Mouse (Mus musculus) CD4-positive, CD25-positive, alpha-beta regulatory T cell (primary cell): ENCODE measurements around the gene 2010003K11Rik. TPM values are rescaled to one million over a fixed set of nuclear protein-coding genes. Genes with fewer than 3 reads are reported as not detected.

ENCODE experiments used
- polyA plus RNA-seq: library from polyadenylated mRNA; unstranded; fragments of 100-300 nt; shearing (Covaris generic); gene quantifications from one replicate; pipeline ENCODE4 v1.2.1, GENCODE M21; 2017

The 2010003K11Rik gene
- polyA plus RNA-seq = not detected

GRCm38 (mm10) chr19:4498062-4498933 lies at the start of gene 2010003K11Rik:
2010003K11Rik (minus strand) TSS chr19:4498583.

DNA sequence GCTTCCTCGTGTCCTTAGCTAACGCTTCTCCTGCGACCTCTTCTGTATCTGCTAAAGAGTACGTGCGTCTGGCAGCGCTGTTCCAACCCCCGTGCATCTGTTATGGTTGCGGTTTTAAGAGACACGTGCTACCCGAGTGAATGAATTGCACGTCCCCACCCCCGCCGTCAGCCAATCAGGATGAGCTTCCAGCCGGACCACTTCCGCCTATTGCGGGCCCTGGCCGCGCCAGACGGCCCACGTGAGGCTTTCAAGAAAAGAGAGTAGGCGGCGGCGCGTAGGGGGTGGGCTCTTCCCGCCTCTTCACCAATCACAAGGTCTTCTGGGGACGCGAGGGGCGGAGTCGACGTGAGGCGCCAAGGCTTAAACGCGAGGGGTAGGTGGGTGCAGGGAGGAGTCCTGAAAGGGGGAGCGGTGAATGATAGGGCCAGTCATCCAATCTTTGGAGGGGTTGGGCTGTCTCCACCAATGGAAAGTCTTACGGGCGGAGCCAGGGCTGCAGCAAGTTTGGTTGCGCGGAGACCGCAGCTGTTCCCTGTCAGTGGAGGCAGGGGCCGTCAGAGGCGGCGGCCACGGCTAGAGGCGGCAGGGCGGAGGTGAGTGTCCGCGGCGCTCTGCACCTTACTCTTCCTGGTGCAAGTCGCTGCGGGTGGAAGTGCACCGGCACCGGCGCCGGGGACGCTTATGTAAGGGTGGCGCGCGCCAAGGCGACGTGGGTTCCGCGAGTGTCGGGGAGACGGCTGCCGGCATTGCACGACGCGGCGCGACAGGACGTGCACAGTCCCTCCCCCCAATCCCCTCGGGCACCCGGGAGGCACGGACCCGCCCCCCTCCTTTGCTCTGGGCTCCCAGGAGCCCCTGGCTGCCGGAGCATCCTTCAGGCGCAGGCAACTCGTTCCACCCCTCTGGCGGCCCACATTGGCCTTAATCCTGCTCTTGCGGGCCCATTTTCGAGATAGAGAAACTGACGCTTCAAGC lies 11.9 kb upstream of the 2010003K11Rik start, which contains the start of gene Pcx:
Pcx (plus strand) TSS at position 487 of the 978 bp plus-strand sequence.

DNA sequence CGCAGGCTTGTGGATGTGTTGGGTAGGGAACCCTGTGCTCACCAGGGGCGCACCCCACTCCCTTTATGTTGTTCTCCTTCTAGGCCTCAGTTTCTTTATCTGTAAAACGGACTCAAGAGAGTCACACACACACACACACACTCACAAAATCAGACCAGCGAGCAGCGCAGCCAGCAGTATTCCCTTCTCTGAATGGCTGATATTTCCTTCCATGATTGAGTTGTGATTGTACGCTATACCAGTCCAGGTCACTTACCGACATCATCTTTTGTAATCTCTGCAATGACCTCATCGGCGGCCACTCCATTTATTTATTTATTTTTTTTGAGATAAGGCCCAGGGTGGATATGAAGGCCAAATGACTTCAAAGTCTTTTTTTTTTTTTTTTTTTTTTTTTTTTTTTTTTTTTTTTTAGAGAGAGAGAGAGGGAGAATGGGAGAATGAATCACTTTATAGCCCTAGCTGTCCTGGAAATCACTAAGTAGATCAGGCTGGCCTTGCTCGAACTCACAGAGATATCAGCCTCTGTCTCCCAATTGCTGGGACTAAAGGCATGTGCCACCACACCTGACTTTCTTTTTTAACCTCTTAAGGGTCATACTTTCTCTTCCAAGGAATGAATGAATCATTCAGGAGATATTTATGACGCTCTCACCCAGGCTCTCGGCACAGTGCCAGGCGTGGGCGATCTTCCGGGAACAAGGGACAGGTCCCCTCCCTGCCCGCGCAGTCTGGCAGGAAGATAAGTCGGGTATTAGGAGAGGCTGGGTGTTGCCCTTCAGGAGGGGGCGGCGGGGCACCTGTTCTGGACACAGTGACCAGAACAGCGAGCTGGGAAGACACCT lies 20.8 kb downstream of the 2010003K11Rik start, which contains the start of gene Syt12:
Syt12 (minus strand) TSS at position 103 of the 845 bp plus-strand sequence.

Other genes with a start within 250 kb of the 2010003K11Rik start
- gene Ssh3, start 229.4 kb downstream of the 2010003K11Rik start, polyA plus RNA-seq = 0.73 TPM
- gene Ankrd13d, start 215.4 kb downstream of the 2010003K11Rik start, polyA plus RNA-seq = 7.3 TPM
- 238 TPM for gene Grk2, start 192.4 kb downstream of the 2010003K11Rik start, polyA plus RNA-seq
- 71.8 TPM for gene Kdm2a, start 100.3 kb downstream of the 2010003K11Rik start, polyA plus RNA-seq
- gene Rhod, start 59.2 kb downstream of the 2010003K11Rik start, polyA plus RNA-seq = 4.6 TPM
- 0.14 TPM for gene Syt12, start 21.1 kb downstream of the 2010003K11Rik start, polyA plus RNA-seq
- gene Pcx, start 11.9 kb upstream of the 2010003K11Rik start, polyA plus RNA-seq = 2.6 TPM
- gene Lrfn4, start 117.1 kb upstream of the 2010003K11Rik start, polyA plus RNA-seq = 1.2 TPM
- gene Rce1, start 127.1 kb upstream of the 2010003K11Rik start, polyA plus RNA-seq = 74.5 TPM
- gene Gm960, start 200.1 kb upstream of the 2010003K11Rik start, polyA plus RNA-seq = 0.34 TPM
- gene Sptbn2, start 212.6 kb upstream of the 2010003K11Rik start, polyA plus RNA-seq = 0.36 TPM